Mouse (Mus musculus) lung, postnatal 0 days (tissue): Measurements from ENCODE around the gene Sys1.

Experiments used
- CTCF ChIP-seq: IDR thresholded peaks from 2 replicates; pipeline ENCODE4 v1.5.1; 2016; ENCODE audit warnings: antibody characterized with exemption, mild to moderate bottlenecking
- EP300 ChIP-seq: IDR thresholded peaks from 2 replicates; pipeline ENCODE4 v1.6.1; 2016; ENCODE audit warnings: antibody characterized with exemption, mild to moderate bottlenecking, control low read depth

GRCm38 (mm10) chr2:164418308-164418875 lies 38.4 kb upstream of the Sys1 start:
- no peak for TF ChIP-seq EP300
- no peak for TF ChIP-seq CTCF
